Mouse (Mus musculus): Measurements from ENCODE around the gene Ube2k.
A peak's percentile ranks its signal among the peaks of the same experiment; 100 is the strongest.

Gene Ube2k

GRCm38 (mm10) chr5:65501407-65501806, 35.6 kb upstream of the Ube2k start:
- Histone ChIP-seq H3K9me3 (ENCODE audit: low read length) (no peaks in the 10 kb centered on the region), H3K27me3 (ENCODE audit: insufficient read depth, low read length) (no peaks in the 10 kb centered on the region), H3K4me3 (replicated peaks; ENCODE audit: low read length) (no peak overlapping the region), H3K36me3 (ENCODE audit: insufficient read depth, low read length) (no peaks in the 10 kb centered on the region), H3K4me1 (replicated peaks; ENCODE audit: low read depth, low read length) (peaks cover 11% of the 10 kb centered on the region)
- TF ChIP-seq NANOG (IDR thresholded peaks at IDR 0.05; ENCODE audit: borderline replicate concordance, low read length) (no peak), CTCF (conservative IDR thresholded peaks at IDR 0.05; ENCODE audit: low read length) (no peak), POU5F1 (IDR thresholded peaks at IDR 0.05; ENCODE audit: borderline replicate concordance, low read length) (no peak)

GRCm38 (mm10) chr5:65505786-65506185, 31.2 kb upstream of the Ube2k start:
- Histone ChIP-seq H3K9me3 (ENCODE audit: low read length) (no peaks in the 10 kb centered on the region), H3K36me3 (ENCODE audit: insufficient read depth, low read length) (no peaks in the 10 kb centered on the region), H3K27me3 (ENCODE audit: insufficient read depth, low read length) (0 out of 2 replicates have a peak, but pooled peaks cover 4% of the 10 kb centered on the region), H3K4me1 (replicated peaks; ENCODE audit: low read depth, low read length) (peaks cover 11% of the 10 kb centered on the region), H3K4me3 (replicated peaks; ENCODE audit: low read length) (no peak overlapping the region)
- TF ChIP-seq CTCF (conservative IDR thresholded peaks at IDR 0.05; ENCODE audit: low read length) (no peak), POU5F1 (IDR thresholded peaks at IDR 0.05; ENCODE audit: borderline replicate concordance, low read length) (no peak), NANOG (IDR thresholded peaks at IDR 0.05; ENCODE audit: borderline replicate concordance, low read length) (no peak)

- no peaks in the 10 kb centered on the region for H3K36me3 ChIP-seq (ENCODE audit: insufficient read depth, low read length)
- H3K27me3 ChIP-seq (ENCODE audit: insufficient read depth, low read length): 0 out of 2 replicates have a peak, but pooled peaks cover 4% of the 10 kb centered on the region
- TF ChIP-seq NANOG (IDR thresholded peaks at IDR 0.05; ENCODE audit: borderline replicate concordance, low read length) (no peak), CTCF (conservative IDR thresholded peaks at IDR 0.05; ENCODE audit: low read length) (no peak), POU5F1 (IDR thresholded peaks at IDR 0.05; ENCODE audit: borderline replicate concordance, low read length) (no peak)
- H3K9me3 ChIP-seq (ENCODE audit: low read length): no peaks in the 10 kb centered on the region
- peaks cover 11% of the 10 kb centered on the region for H3K4me1 ChIP-seq (replicated peaks; ENCODE audit: low read depth, low read length)
- no peak overlapping the region for H3K4me3 ChIP-seq (replicated peaks; ENCODE audit: low read length)
Measured at GRCm38 (mm10) chr5:65508395-65508794, 28.6 kb upstream of the Ube2k start.

- no peaks in the 10 kb centered on the region for H3K4me1 ChIP-seq (replicated peaks; ENCODE audit: low read depth, low read length)
- H3K27me3 ChIP-seq (ENCODE audit: insufficient read depth, low read length): no peaks in the 10 kb centered on the region
- no peaks in the 10 kb centered on the region for H3K9me3 ChIP-seq (ENCODE audit: low read length)
- no peak for TF ChIP-seq CTCF (conservative IDR thresholded peaks at IDR 0.05; ENCODE audit: low read length)
- TF ChIP-seq NANOG (IDR thresholded peaks at IDR 0.05; ENCODE audit: borderline replicate concordance, low read length): no peak
- no peak for TF ChIP-seq POU5F1 (IDR thresholded peaks at IDR 0.05; ENCODE audit: borderline replicate concordance, low read length)
- H3K36me3 ChIP-seq (ENCODE audit: insufficient read depth, low read length): no peaks in the 10 kb centered on the region
- no peak overlapping the region for H3K4me3 ChIP-seq (replicated peaks; ENCODE audit: low read length)
Measured at GRCm38 (mm10) chr5:65513506-65513905, 23.5 kb upstream of the Ube2k start.

GRCm38 (mm10) chr5:65514635-65515278, 22.3 kb upstream of the Ube2k start:
- no peaks in the 10 kb centered on the region for H3K27me3 ChIP-seq (ENCODE audit: insufficient read depth, low read length)
- no peak overlapping the region for H3K4me3 ChIP-seq (replicated peaks; ENCODE audit: low read length)
- no peaks in the 10 kb centered on the region for H3K4me1 ChIP-seq (replicated peaks; ENCODE audit: low read depth, low read length)
- H3K9me3 ChIP-seq (ENCODE audit: low read length): no peaks in the 10 kb centered on the region
- no peak for TF ChIP-seq POU5F1 (IDR thresholded peaks at IDR 0.05; ENCODE audit: borderline replicate concordance, low read length)
- TF ChIP-seq CTCF (conservative IDR thresholded peaks at IDR 0.05; ENCODE audit: low read length): no peak
- no peak for TF ChIP-seq NANOG (IDR thresholded peaks at IDR 0.05; ENCODE audit: borderline replicate concordance, low read length)
- H3K36me3 ChIP-seq (ENCODE audit: insufficient read depth, low read length): no peaks in the 10 kb centered on the region

GRCm38 (mm10) chr5:65521803-65522202, 15.2 kb upstream of the Ube2k start:
- H3K36me3 ChIP-seq (ENCODE audit: insufficient read depth, low read length): no peaks in the 10 kb centered on the region
- H3K27me3 ChIP-seq (ENCODE audit: insufficient read depth, low read length): no peaks in the 10 kb centered on the region
- H3K4me3 ChIP-seq (replicated peaks; ENCODE audit: low read length): no peak overlapping the region
- peak; percentile 47 for TF ChIP-seq CTCF (conservative IDR thresholded peaks at IDR 0.05; ENCODE audit: low read length)
- no peak for TF ChIP-seq POU5F1 (IDR thresholded peaks at IDR 0.05; ENCODE audit: borderline replicate concordance, low read length)
- TF ChIP-seq NANOG (IDR thresholded peaks at IDR 0.05; ENCODE audit: borderline replicate concordance, low read length): no peak
- H3K9me3 ChIP-seq (ENCODE audit: low read length): no peaks in the 10 kb centered on the region
- H3K4me1 ChIP-seq (replicated peaks; ENCODE audit: low read depth, low read length): peaks cover 31% of the 10 kb centered on the region

- Histone ChIP-seq H3K9me3 (ENCODE audit: low read length) (no peaks in the 10 kb centered on the region), H3K27me3 (ENCODE audit: insufficient read depth, low read length) (no peaks in the 10 kb centered on the region)
Measured at GRCm38 (mm10) chr5:65524831-65525230, 12.2 kb upstream of the Ube2k start.

GRCm38 (mm10) chr5:65525674-65526443, 11.2 kb upstream of the Ube2k start:
- Histone ChIP-seq H3K9me3 (ENCODE audit: low read length) (no peaks in the 10 kb centered on the region), H3K36me3 (ENCODE audit: insufficient read depth, low read length) (no peaks in the 10 kb centered on the region), H3K4me3 (replicated peaks; ENCODE audit: low read length) (peak overlapping the region; percentile 6; the same call in 1 of the 2 replicates), H3K27me3 (ENCODE audit: insufficient read depth, low read length) (no peaks in the 10 kb centered on the region), H3K4me1 (replicated peaks; ENCODE audit: low read depth, low read length) (peaks cover 54% of the 10 kb centered on the region)
- TF ChIP-seq POU5F1 (IDR thresholded peaks at IDR 0.05; ENCODE audit: borderline replicate concordance, low read length): no peak
- TF ChIP-seq NANOG (IDR thresholded peaks at IDR 0.05; ENCODE audit: borderline replicate concordance, low read length): peak; percentile 84
- peak; percentile 36 for TF ChIP-seq CTCF (conservative IDR thresholded peaks at IDR 0.05; ENCODE audit: low read length)

More at GRCm38 (mm10) chr5:65524831-65525230, 12.2 kb upstream of the Ube2k start:
- peaks cover 52% of the 10 kb centered on the region for H3K4me1 ChIP-seq (replicated peaks; ENCODE audit: low read depth, low read length)
- no peak overlapping the region for H3K4me3 ChIP-seq (replicated peaks; ENCODE audit: low read length)
- H3K36me3 ChIP-seq (ENCODE audit: insufficient read depth, low read length): no peaks in the 10 kb centered on the region
- TF ChIP-seq NANOG (IDR thresholded peaks at IDR 0.05; ENCODE audit: borderline replicate concordance, low read length) (no peak), CTCF (conservative IDR thresholded peaks at IDR 0.05; ENCODE audit: low read length) (no peak), POU5F1 (IDR thresholded peaks at IDR 0.05; ENCODE audit: borderline replicate concordance, low read length) (no peak)
